ENCODE assay signal across 8 mouse cellular contexts in the genomic region with DNA sequence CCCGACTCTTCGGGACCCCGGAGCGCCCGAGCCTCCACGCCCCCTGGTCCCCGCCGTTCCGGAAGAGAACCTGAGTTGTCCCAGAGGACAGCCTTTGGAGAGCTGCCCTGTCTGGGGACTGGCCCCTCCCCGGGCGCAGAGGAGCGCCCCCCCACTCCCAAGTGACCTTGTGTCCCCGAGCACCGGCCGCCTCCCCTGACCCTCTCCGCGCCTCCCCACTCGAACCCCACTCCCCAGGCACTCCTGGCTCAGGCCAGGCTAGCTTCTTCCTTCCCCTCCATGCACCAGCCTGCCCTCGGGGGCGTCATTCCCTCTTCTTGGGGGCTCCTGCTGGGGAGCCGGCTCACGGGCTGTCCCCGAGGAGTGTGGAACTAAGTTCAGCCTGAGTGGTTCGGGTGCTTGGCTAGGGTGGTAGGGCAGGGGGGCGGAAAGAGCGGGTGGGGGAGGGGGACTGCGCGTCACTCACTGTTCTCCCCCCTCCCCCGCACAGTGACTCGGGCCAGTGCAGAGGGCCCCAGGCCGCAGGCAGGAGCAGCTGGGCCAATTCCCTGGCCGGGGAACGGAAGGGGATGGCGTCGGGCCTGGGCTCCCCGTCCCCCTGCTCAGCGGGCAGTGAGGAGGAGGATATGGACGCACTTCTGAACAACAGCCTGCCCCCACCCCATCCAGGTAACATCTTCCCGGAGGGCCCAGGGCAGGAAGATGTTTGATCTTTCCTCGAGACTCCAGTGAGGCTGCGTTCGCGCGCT. TPM values are rescaled to one million over a fixed set of nuclear protein-coding genes. Genes with fewer than 3 reads are reported as not detected.
DNase-seq lines count a peak whose midpoint lies in the region; ATAC-seq lines count a peak whose summit lies in the region.

No protein-coding gene starts in this region.

- peak; percentile 30 to 43 for DNase-seq in urinary bladder, adult 18-20 months (ENCODE audit: low spot score in 2 of 2)
- no peak for DNase-seq in urinary bladder, postnatal 10 days (ENCODE audit: low spot score)
- peak; percentile 53 to 66 for DNase-seq in cerebellum, postnatal 36 days
- peak; percentile 76 to 77 for DNase-seq in heart, adult 18-20 months
- DNase-seq in kidney, adult 11 months = peak; percentile 69
- DNase-seq in neural tube, embryonic 11.5 days (ENCODE audit: low spot score) = peak; percentile 72
- DNase-seq in testis, postnatal 14 days (ENCODE audit: low spot score) = peak; percentile 67

- H3K4me3 ChIP-seq in liver, embryonic 15.5 days (replicated peaks) = peak overlapping the region; percentile 79
- peak overlapping the region; percentile 95 for H3K4me3 ChIP-seq in neural tube, embryonic 11.5 days (ENCODE audit: low read depth, low read length)

- no peaks in the 10 kb centered on the region for H3K27me3 ChIP-seq in liver, embryonic 15.5 days
- no peaks in the 10 kb centered on the region for H3K27me3 ChIP-seq in neural tube, embryonic 11.5 days (ENCODE audit: control insufficient read depth, insufficient read depth, low read length)

- H3K4me1 ChIP-seq in liver, embryonic 15.5 days (replicated peaks) = peaks cover 60% of the 10 kb centered on the region
- H3K4me1 ChIP-seq in neural tube, embryonic 11.5 days (ENCODE audit: control insufficient read depth, insufficient read depth, low read length) = peaks cover 27% of the 10 kb centered on the region

- peak; percentile 35 for ATAC-seq in liver, embryonic 15.5 days (ENCODE audit: insufficient read depth)
- ATAC-seq in neural tube, embryonic 11.5 days (ENCODE audit: insufficient read depth, low FRiP score, low TSS enrichment) = peak; percentile 59

- WGBS in liver, embryonic 15.5 days (ENCODE audit: insufficient replicate concordance) = under 1% methylated on average over 43 of the region's 44 CpGs
- 0% methylated on average over 29 of the region's 44 CpGs for WGBS in neural tube, embryonic 11.5 days

- peak overlapping the region; percentile 94 for H3K27ac ChIP-seq in liver, embryonic 15.5 days (replicated peaks)
- H3K27ac ChIP-seq in neural tube, embryonic 11.5 days (ENCODE audit: low read depth, low read length) = peak overlapping the region; percentile 95

- peak overlapping the region; percentile 79 for H3K9ac ChIP-seq in liver, embryonic 15.5 days
- peak overlapping the region; percentile 83 for H3K9ac ChIP-seq in neural tube, embryonic 11.5 days (ENCODE audit: low read length)

- H3K4me2 ChIP-seq in liver, embryonic 15.5 days = peak overlapping the region; percentile 89
- peak overlapping the region; percentile 65 for H3K4me2 ChIP-seq in neural tube, embryonic 11.5 days (ENCODE audit: low read depth)

- H3K36me3 ChIP-seq in liver, embryonic 15.5 days (replicated peaks) = peaks cover 39% of the 10 kb centered on the region
- H3K36me3 ChIP-seq in neural tube, embryonic 11.5 days (ENCODE audit: control insufficient read depth, insufficient read depth, low read length) = peaks cover 11% of the 10 kb centered on the region

- no peaks in the 10 kb centered on the region for H3K9me3 ChIP-seq in liver, embryonic 15.5 days (replicated peaks)
- H3K9me3 ChIP-seq in neural tube, embryonic 11.5 days (ENCODE audit: control insufficient read depth, low read length) = no peaks in the 10 kb centered on the region

RNA-seq across cellular contexts. Expression of gene Chd4, which starts 1.0 kb away (rescaled TPM):
- 100 to 1,000 TPM; 105 to 111 TPM for total RNA-seq in heart, adult 18-20 months (2021)
- polyA plus RNA-seq in liver, embryonic 15.5 days (2015; fragmentation: Nextera tagmentation; extraction: Ambion mirVana) = 22.6 TPM in 2 replicates
- polyA plus RNA-seq in neural tube, embryonic 11.5 days (2014; fragmentation: Nextera tagmentation; extraction: Ambion mirVana) = 117 and 123 TPM in 2 replicates

RNA-seq across cellular contexts. Expression of gene Lpar5, which starts 29.1 kb away (rescaled TPM):
- under 1 TPM; 0.25 to 0.62 TPM for total RNA-seq in heart, adult 18-20 months (2021)
- 1.3 TPM in 2 replicates for polyA plus RNA-seq in liver, embryonic 15.5 days (2015; fragmentation: Nextera tagmentation; extraction: Ambion mirVana)
- polyA plus RNA-seq in neural tube, embryonic 11.5 days (2014; fragmentation: Nextera tagmentation; extraction: Ambion mirVana) = 0.34 and 0.57 TPM in 2 replicates

RNA-seq across cellular contexts. Expression of gene Nop2, which starts 34.9 kb away (rescaled TPM):
- total RNA-seq in heart, adult 18-20 months (2021) = 10 to 100 TPM; 19.2 to 20.1 TPM
- polyA plus RNA-seq in liver, embryonic 15.5 days (2015; fragmentation: Nextera tagmentation; extraction: Ambion mirVana) = 32.1 and 33.5 TPM in 2 replicates
- polyA plus RNA-seq in neural tube, embryonic 11.5 days (2014; fragmentation: Nextera tagmentation; extraction: Ambion mirVana) = 62.7 and 63.4 TPM in 2 replicates

RNA-seq across cellular contexts. Expression of gene Acrbp, which starts 47.3 kb away (rescaled TPM):
- 1 to 10 TPM in 1 of 2 experiments, under 1 TPM in 1; 0.99 to 2.7 TPM for total RNA-seq in heart, adult 18-20 months (2021)
- polyA plus RNA-seq in liver, embryonic 15.5 days (2015; fragmentation: Nextera tagmentation; extraction: Ambion mirVana) = 1.7 and 2.4 TPM in 2 replicates
- polyA plus RNA-seq in neural tube, embryonic 11.5 days (2014; fragmentation: Nextera tagmentation; extraction: Ambion mirVana) = 10.9 and 11.7 TPM in 2 replicates

RNA-seq across cellular contexts. Expression of gene Iffo1, which starts 48.3 kb away (rescaled TPM):
- total RNA-seq in heart, adult 18-20 months (2021) = 1 to 10 TPM; 5.0 to 5.9 TPM
- 4.3 and 5.2 TPM in 2 replicates for polyA plus RNA-seq in liver, embryonic 15.5 days (2015; fragmentation: Nextera tagmentation; extraction: Ambion mirVana)
- polyA plus RNA-seq in neural tube, embryonic 11.5 days (2014; fragmentation: Nextera tagmentation; extraction: Ambion mirVana) = 13.8 and 16.5 TPM in 2 replicates
